Mouse (Mus musculus): ENCODE data around the gene Coq3. TPM values are rescaled to one million over a fixed set of nuclear protein-coding genes. Genes with fewer than 3 reads are reported as not detected.
A peak's percentile ranks its signal among the peaks of the same experiment; 100 is the strongest.

Gene Coq3
- total and polyA plus RNA-seq, 2 experiments from 2014 or later, result 15.7 to 22.7 TPM

DNA sequence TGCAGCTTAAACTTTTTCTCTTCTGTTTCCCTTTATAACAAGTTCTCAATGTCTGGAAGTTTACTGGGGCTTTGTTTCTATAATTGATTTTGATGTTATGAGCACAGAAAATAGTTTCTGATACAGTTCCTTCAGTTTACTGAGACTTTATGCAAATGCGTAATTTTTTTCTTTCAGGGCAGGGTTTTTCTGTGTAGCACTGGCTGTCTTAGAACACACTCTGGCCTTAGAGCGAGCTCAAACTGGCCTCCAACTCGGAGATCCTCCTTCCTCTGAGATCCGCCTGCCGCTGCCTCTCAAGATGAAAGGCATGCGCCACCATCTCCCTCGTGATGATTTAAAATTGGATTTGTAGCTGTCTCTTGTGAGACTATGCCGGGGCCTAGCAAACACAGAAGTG is 58.4 kb downstream of the Coq3 start:
- Histone ChIP-seq H3K4me1 (ENCODE audit: insufficient read depth) (peaks cover 9% of the 10 kb centered on the region; the same call in 1 of the 2 replicates), H3K36me3 (ENCODE audit: insufficient read depth) (peaks cover 11% of the 10 kb centered on the region), H3K27me3 (ENCODE audit: insufficient read depth, low read length) (no peaks in the 10 kb centered on the region), H3K27ac (ENCODE audit: low read depth, low read length) (no peak overlapping the region), H3K4me3 (ENCODE audit: low read depth, low read length) (no peak overlapping the region), H3K4me2 (ENCODE audit: low read depth) (no peak overlapping the region), H3K9ac (no peak overlapping the region), H3K9me3 (ENCODE audit: low read length) (no peaks in the 10 kb centered on the region)
- DNase-seq, result no peak
- WGBS, result 88% methylated on average over 8 of the region's 8 CpGs
- no peak for TF ChIP-seq CTCF (IDR thresholded peaks at IDR 0.05; ENCODE audit: low read depth)
- no peak for ATAC-seq

DNA sequence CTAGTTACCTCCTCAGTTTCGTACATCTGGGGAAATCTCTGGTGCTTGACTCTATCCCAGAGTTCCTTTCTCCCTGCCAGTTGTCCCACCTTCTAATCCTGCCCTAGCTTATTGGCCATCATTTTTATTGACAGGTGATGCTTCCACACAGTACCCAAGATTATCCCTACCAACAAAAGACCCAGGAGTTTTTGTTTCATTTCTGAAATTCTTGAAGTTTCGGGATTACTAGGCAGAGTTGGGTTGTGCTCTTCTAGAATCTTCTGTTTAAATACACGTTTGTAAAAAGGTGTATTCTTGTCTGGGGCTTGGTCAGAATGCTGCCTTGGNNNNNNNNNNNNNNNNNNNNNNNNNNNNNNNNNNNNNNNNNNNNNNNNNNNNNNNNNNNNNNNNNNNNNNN is 65.2 kb downstream of the Coq3 start:
- Histone ChIP-seq H3K4me2 (ENCODE audit: low read depth) (no peak overlapping the region), H3K9me3 (ENCODE audit: low read length) (no peaks in the 10 kb centered on the region), H3K27ac (ENCODE audit: low read depth, low read length) (no peak overlapping the region), H3K27me3 (ENCODE audit: insufficient read depth, low read length) (no peaks in the 10 kb centered on the region), H3K4me3 (ENCODE audit: low read depth, low read length) (no peak overlapping the region), H3K4me1 (ENCODE audit: insufficient read depth) (no peaks in the 10 kb centered on the region), H3K9ac (no peak overlapping the region), H3K36me3 (ENCODE audit: insufficient read depth) (peaks cover 3% of the 10 kb centered on the region; the same call in 1 of the 2 replicates)
- no peak for DNase-seq
- no peak for ATAC-seq
- TF ChIP-seq CTCF (IDR thresholded peaks at IDR 0.05; ENCODE audit: low read depth), result no peak
- WGBS, result 87% methylated on average over 3 of the region's 3 CpGs

DNA sequence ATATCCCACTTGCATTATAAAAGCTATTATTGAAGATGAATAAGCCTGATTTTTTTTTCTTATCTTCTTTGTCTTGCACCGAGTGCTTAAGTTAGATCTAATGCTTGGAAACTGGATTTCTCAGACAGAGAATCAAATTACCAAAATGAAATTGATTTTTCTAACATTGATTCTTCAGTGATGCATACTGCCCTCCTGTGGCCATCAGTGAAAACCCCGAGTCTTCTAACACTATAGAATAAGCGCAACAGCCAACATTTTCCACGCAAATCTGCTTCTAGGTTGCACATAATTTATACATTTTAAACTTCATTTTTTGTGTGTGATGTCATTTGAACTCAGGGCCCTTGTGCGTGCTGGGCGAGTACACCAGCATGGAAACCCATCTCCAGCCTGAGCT is 72.0 kb downstream of the Coq3 start:
- Histone ChIP-seq H3K4me3 (ENCODE audit: low read depth, low read length) (no peak overlapping the region), H3K9me3 (ENCODE audit: low read length) (no peaks in the 10 kb centered on the region), H3K27me3 (ENCODE audit: insufficient read depth, low read length) (no peaks in the 10 kb centered on the region), H3K9ac (no peak overlapping the region), H3K4me1 (ENCODE audit: insufficient read depth) (no peaks in the 10 kb centered on the region), H3K27ac (ENCODE audit: low read depth, low read length) (peak overlapping the region; percentile 60; the same call in 1 of the 2 replicates), H3K4me2 (ENCODE audit: low read depth) (no peak overlapping the region), H3K36me3 (ENCODE audit: insufficient read depth) (peaks cover 19% of the 10 kb centered on the region)
- peak; percentile 80 for DNase-seq
- TF ChIP-seq CTCF (IDR thresholded peaks at IDR 0.05; ENCODE audit: low read depth), result peak; percentile 75
- 43% methylated on average over 6 of the region's 6 CpGs for WGBS
- ATAC-seq, result peak; percentile 76

DNA sequence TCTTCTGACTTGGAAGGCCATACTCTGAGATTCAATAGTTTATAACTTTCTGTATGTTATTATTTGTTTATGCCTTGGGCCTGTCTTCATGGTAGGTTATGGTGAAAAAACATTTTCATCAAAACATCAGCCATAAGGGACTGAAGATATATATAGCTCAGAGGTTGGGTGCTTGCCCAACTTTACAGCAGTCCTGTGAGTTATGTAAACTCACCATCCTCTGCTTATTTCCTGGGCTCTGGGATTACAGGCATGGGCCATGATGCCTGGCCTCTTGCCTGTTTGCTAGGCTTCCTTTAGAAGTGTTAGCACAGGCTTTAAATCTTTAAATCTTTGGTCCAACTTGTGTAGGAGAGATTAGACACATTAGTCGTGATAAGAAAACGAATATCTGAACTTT is 72.8 kb downstream of the Coq3 start:
- WGBS, result 81% methylated on average over 2 of the region's 2 CpGs
- no peaks in the 10 kb centered on the region for H3K9me3 ChIP-seq (ENCODE audit: low read length)
- H3K27ac ChIP-seq (ENCODE audit: low read depth, low read length), result no peak overlapping the region
- H3K9ac ChIP-seq, result no peak overlapping the region
- DNase-seq (no peak), ATAC-seq (no peak)
- H3K4me3 ChIP-seq (ENCODE audit: low read depth, low read length), result no peak overlapping the region
- H3K36me3 ChIP-seq (ENCODE audit: insufficient read depth), result peaks cover 20% of the 10 kb centered on the region
- H3K4me1 ChIP-seq (ENCODE audit: insufficient read depth), result no peaks in the 10 kb centered on the region
- H3K4me2 ChIP-seq (ENCODE audit: low read depth), result no peak overlapping the region
- no peaks in the 10 kb centered on the region for H3K27me3 ChIP-seq (ENCODE audit: insufficient read depth, low read length)
- no peak for TF ChIP-seq CTCF (IDR thresholded peaks at IDR 0.05; ENCODE audit: low read depth)

DNA sequence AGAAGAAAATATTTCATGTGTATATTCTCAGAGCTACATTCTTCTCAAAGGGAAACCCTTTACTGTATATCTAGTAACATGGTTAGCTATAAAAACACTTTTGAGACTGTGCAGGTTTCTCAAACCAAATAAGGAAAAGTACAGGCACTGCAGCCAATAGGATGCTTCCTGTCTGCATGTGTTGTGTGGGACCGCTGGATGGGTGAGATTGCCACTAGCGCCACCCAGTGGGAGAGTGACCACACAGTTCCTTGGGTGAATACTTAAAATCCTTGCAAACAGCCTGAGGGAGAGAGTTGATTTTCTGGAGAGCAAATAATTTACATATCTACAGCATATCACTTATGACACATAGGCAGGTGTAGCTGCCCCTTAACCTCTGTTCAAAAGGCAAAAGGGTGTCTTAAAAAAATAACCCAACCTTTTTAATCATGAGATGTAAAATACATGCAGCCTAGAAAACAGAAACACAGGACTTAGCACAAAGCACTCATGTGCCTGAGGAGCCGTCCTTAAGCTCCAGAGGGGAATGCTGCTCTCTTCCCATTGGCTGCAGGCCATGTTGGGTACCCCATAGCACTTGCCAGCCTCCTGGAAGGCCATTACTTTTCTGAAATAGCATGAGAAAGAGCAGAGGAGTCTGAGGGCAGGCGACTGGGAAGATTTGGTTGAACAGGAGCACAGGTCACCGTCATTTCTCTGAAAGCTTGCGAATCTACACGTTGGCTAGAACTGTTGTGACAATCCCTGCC is 78.3 kb downstream of the Coq3 start:
- Histone ChIP-seq H3K4me1 (ENCODE audit: insufficient read depth) (no peaks in the 10 kb centered on the region), H3K4me3 (ENCODE audit: low read depth, low read length) (no peak overlapping the region), H3K9ac (no peak overlapping the region), H3K27me3 (ENCODE audit: insufficient read depth, low read length) (no peaks in the 10 kb centered on the region), H3K36me3 (ENCODE audit: insufficient read depth) (peaks cover 35% of the 10 kb centered on the region), H3K4me2 (ENCODE audit: low read depth) (no peak overlapping the region), H3K9me3 (ENCODE audit: low read length) (no peaks in the 10 kb centered on the region), H3K27ac (ENCODE audit: low read depth, low read length) (no peak overlapping the region)
- peak; percentile 56 for DNase-seq
- ATAC-seq, result peak; percentile 84
- WGBS, result 62% methylated on average over 7 of the region's 7 CpGs
- peak; percentile 68 for TF ChIP-seq CTCF (IDR thresholded peaks at IDR 0.05; ENCODE audit: low read depth)

Other genes starting within 250 kb of the Coq3 start
- 0.38 and 1.5 TPM in 2 replicates for gene Prdm13, start 193.7 kb upstream of the Coq3 start, total RNA-seq (2014; rRNA removed)
- not detected in 2 replicates for gene Prdm13, start 193.7 kb upstream of the Coq3 start, polyA plus RNA-seq (2015; fragmentation: Nextera tagmentation; extraction: Ambion mirVana)
- gene Ccnc, start 152.0 kb upstream of the Coq3 start, total RNA-seq (2014; rRNA removed), result 40.8 and 47.5 TPM in 2 replicates
- 44.2 and 56.0 TPM in 2 replicates for gene Ccnc, start 152.0 kb upstream of the Coq3 start, polyA plus RNA-seq (2015; fragmentation: Nextera tagmentation; extraction: Ambion mirVana)
- 12.0 and 15.1 TPM in 2 replicates for gene Usp45, start 112.5 kb upstream of the Coq3 start, total RNA-seq (2014; rRNA removed)
- 3.5 and 5.3 TPM in 2 replicates for gene Usp45, start 112.5 kb upstream of the Coq3 start, polyA plus RNA-seq (2015; fragmentation: Nextera tagmentation; extraction: Ambion mirVana)
- gene Tstd3, start 112.5 kb upstream of the Coq3 start, total RNA-seq (2014; rRNA removed), result 10.5 and 15.9 TPM in 2 replicates
- gene Tstd3, start 112.5 kb upstream of the Coq3 start, polyA plus RNA-seq (2015; fragmentation: Nextera tagmentation; extraction: Ambion mirVana), result 13.2 and 16.6 TPM in 2 replicates
- 83.8 and 104 TPM in 2 replicates for gene Pnisr, start 32.1 kb upstream of the Coq3 start, total RNA-seq (2014; rRNA removed)
- gene Pnisr, start 32.1 kb upstream of the Coq3 start, polyA plus RNA-seq (2015; fragmentation: Nextera tagmentation; extraction: Ambion mirVana), result 99.5 and 128 TPM in 2 replicates
- 64.1 and 72.0 TPM in 2 replicates for gene Faxc, start 51.7 kb downstream of the Coq3 start, total RNA-seq (2014; rRNA removed)
- 8.5 and 11.8 TPM in 2 replicates for gene Faxc, start 51.7 kb downstream of the Coq3 start, polyA plus RNA-seq (2015; fragmentation: Nextera tagmentation; extraction: Ambion mirVana)

All from forebrain, postnatal 0 days (tissue).